Mouse (Mus musculus) thymus, adult 2 months (tissue): ENCODE data around the gene Pten. TPM values are rescaled to one million over a fixed set of nuclear protein-coding genes. Genes with fewer than 3 reads are reported as not detected.

Experiments used
- DNase-seq: peaks from one replicate; pipeline ENCODE4 v3.0.0; 2021
- H3K27ac ChIP-seq: fragments of 200-500 bp; 2 replicates; pipeline ENCODE4 v1.5.1; 2012; ENCODE audit warnings: low read length, control low read depth; ENCODE audit not compliant: control insufficient read depth, insufficient read depth
- H3K27me3 ChIP-seq: fragments of 200-500 bp; 2 replicates; pipeline ENCODE4 v1.6.1; 2012; ENCODE audit warnings: mild to moderate bottlenecking, low read length, moderate library complexity, mixed read lengths; ENCODE audit not compliant: control insufficient read depth, insufficient read depth
- H3K36me3 ChIP-seq: fragments of 200-500 bp; 2 replicates; pipeline ENCODE4 v1.6.1; 2012; ENCODE audit warnings: mild to moderate bottlenecking, low read length, moderate library complexity; ENCODE audit not compliant: control insufficient read depth, insufficient read depth
- H3K4me1 ChIP-seq: fragments of 200-500 bp; replicated peaks from 2 replicates; pipeline ENCODE4 v1.6.1; 2012; ENCODE audit warnings: low read length; ENCODE audit not compliant: control insufficient read depth, insufficient read depth
- H3K4me3 ChIP-seq: fragments of 200-500 bp; 2 replicates; pipeline ENCODE4 v1.5.1; 2012; ENCODE audit warnings: mild to moderate bottlenecking, low read length, control low read depth, moderate library complexity; ENCODE audit not compliant: control insufficient read depth, insufficient read depth
- CTCF ChIP-seq: fragments of 200-500 bp; IDR thresholded peaks from 2 replicates; pipeline ENCODE4 v1.5.1; 2012; ENCODE audit warnings: mild to moderate bottlenecking, control low read depth, low read length, moderate library complexity, borderline replicate concordance; ENCODE audit not compliant: control insufficient read depth, poor library complexity, insufficient read depth; ENCODE audit errors: extremely low read depth
- POLR2A ChIP-seq: fragments of 200-500 bp; IDR thresholded peaks from 2 replicates; pipeline ENCODE4 v1.6.1; 2012; ENCODE audit warnings: mild to moderate bottlenecking, low read length, control low read depth, moderate library complexity; ENCODE audit not compliant: control insufficient read depth, poor library complexity, insufficient read depth; ENCODE audit errors: extremely low read depth
- WGBS: fragments of 180-500 bp; shearing (Covaris S2); methylation state at CpG from one replicate; pipeline ENCODE4 v1.1.7; 2018; 5-methylcytosine and 5-hydroxymethylcytosine counted together
- polyA plus RNA-seq: library from polyadenylated mRNA; depleted of rRNA; stranded (reverse); fragments of >200 nt; gene quantifications from 2 replicates; pipeline ENCODE4 v1.2.3, GENCODE M21; 2012; rRNA removed

Gene Pten
- 37.0 and 55.1 TPM in 2 replicates for polyA plus RNA-seq

GRCm38 (mm10) chr19:32756900-32757725, at the start of gene Pten:
TSS of gene Pten (plus strand) at chr19:32757497.
- Histone ChIP-seq H3K27ac (peak within 1 kb of the TSS; percentile 65), H3K27me3 (no peaks in the 10 kb centered on the region), H3K36me3 (no peaks in the 10 kb centered on the region), H3K4me1 (peaks cover 12% of the 10 kb centered on the region), H3K4me3 (peak within 1 kb of the TSS; percentile 97)
- under 1% methylated on average over 73 of the region's 77 CpGs for WGBS
- peak; percentile 97 for DNase-seq
- TF ChIP-seq POLR2A, result peak; percentile 65
- no peak for TF ChIP-seq CTCF

- Histone ChIP-seq H3K27me3 (no peaks in the 10 kb centered on the region), H3K4me3 (no peak overlapping the region), H3K27ac (no peak overlapping the region), H3K36me3 (peaks cover 26% of the 10 kb centered on the region), H3K4me1 (peaks cover 4% of the 10 kb centered on the region)
- DNase-seq, result no peak
- WGBS, result 99% methylated on average over 5 of the region's 5 CpGs
- TF ChIP-seq POLR2A (no peak), CTCF (no peak)
Observed at GRCm38 (mm10) chr19:32708996-32709395, 48.3 kb upstream of the Pten start.

- TF ChIP-seq POLR2A, result no peak
- TF ChIP-seq CTCF, result no peak
- H3K4me1 ChIP-seq, result peaks cover 4% of the 10 kb centered on the region
- peaks cover 13% of the 10 kb centered on the region; the same call in 1 of the 2 replicates for H3K36me3 ChIP-seq
- no peak overlapping the region for H3K27ac ChIP-seq
- no peaks in the 10 kb centered on the region for H3K27me3 ChIP-seq
- 50% methylated on average over 3 of the region's 3 CpGs for WGBS
- no peak for DNase-seq
- H3K4me3 ChIP-seq, result no peak overlapping the region
Observed at GRCm38 (mm10) chr19:32710288-32710687, 47.0 kb upstream of the Pten start.

GRCm38 (mm10) chr19:32711761-32712541, 45.3 kb upstream of the Pten start:
- H3K27ac ChIP-seq, result peak overlapping the region; percentile 65
- WGBS, result under 1% methylated on average over 63 of the region's 63 CpGs
- peaks cover 4% of the 10 kb centered on the region for H3K4me1 ChIP-seq
- H3K4me3 ChIP-seq, result peak overlapping the region; percentile 94
- no peaks in the 10 kb centered on the region for H3K36me3 ChIP-seq
- peak; percentile 91 for DNase-seq
- H3K27me3 ChIP-seq, result no peaks in the 10 kb centered on the region
- TF ChIP-seq CTCF (peak; percentile 41; the same call in 1 of the 2 replicates), POLR2A (peak; percentile 77)

GRCm38 (mm10) chr19:32712588-32713042, 44.7 kb upstream of the Pten start:
- no peak; the same call in 1 of the 2 replicates for TF ChIP-seq POLR2A
- peaks cover 6% of the 10 kb centered on the region for H3K4me1 ChIP-seq
- H3K36me3 ChIP-seq, result no peaks in the 10 kb centered on the region
- peak overlapping the region; percentile 65 for H3K27ac ChIP-seq
- DNase-seq, result peak; percentile 84
- 2% methylated on average over 11 of the region's 11 CpGs for WGBS
- no peaks in the 10 kb centered on the region for H3K27me3 ChIP-seq
- H3K4me3 ChIP-seq, result peak overlapping the region; percentile 94

- H3K36me3 ChIP-seq, result no peaks in the 10 kb centered on the region
- WGBS, result 88% methylated on average over 3 of the region's 3 CpGs
- H3K27me3 ChIP-seq, result no peaks in the 10 kb centered on the region
- H3K4me3 ChIP-seq, result no peak overlapping the region
- peaks cover 6% of the 10 kb centered on the region for H3K4me1 ChIP-seq
- TF ChIP-seq CTCF (no peak), POLR2A (no peak)
- no peak for DNase-seq
- H3K27ac ChIP-seq, result no peak overlapping the region
Observed at GRCm38 (mm10) chr19:32713471-32713870, 43.8 kb upstream of the Pten start.
